Mouse (Mus musculus) mesoderm, embryonic 11.5 days (tissue): ENCODE measurements around the gene Thada.
"Not testable (repeated sequence)": the region's sequence is repeated elsewhere in the genome, so short reads cannot be mapped to it uniquely, and the experiment has no call there.

Experiments used
- DNase-seq: peaks from one replicate; pipeline ENCODE4 v3.0.0-alpha.2; 2012; ENCODE audit warnings: low read depth, low spot score

Gene Thada

GRCm38 (mm10) chr17:84262325-84262979 lies 203.6 kb downstream of the Thada start:
- no peak for DNase-seq

GRCm38 (mm10) chr17:84261010-84261409 lies 205.0 kb downstream of the Thada start:
- DNase-seq = no peak

GRCm38 (mm10) chr17:84260226-84260625 lies 205.8 kb downstream of the Thada start:
- DNase-seq = no peak

- DNase-seq = no peak
These were observed 207.3 kb downstream of the Thada start for GRCm38 (mm10) chr17:84258638-84259261.

- no peak for DNase-seq
These were observed 208.0 kb downstream of the Thada start for GRCm38 (mm10) chr17:84257927-84258532.

- peak; percentile 54 for DNase-seq
These were observed 209.7 kb downstream of the Thada start for GRCm38 (mm10) chr17:84256278-84256819.

- DNase-seq = no peak
These were observed 210.2 kb downstream of the Thada start for GRCm38 (mm10) chr17:84255841-84256240.

GRCm38 (mm10) chr17:84251426-84251825 lies 214.6 kb downstream of the Thada start:
- DNase-seq = no peak

GRCm38 (mm10) chr17:84244182-84244920 lies 221.7 kb downstream of the Thada start:
- no peak for DNase-seq

- DNase-seq = no peak
These were observed 222.2 kb downstream of the Thada start for GRCm38 (mm10) chr17:84243759-84244158.

GRCm38 (mm10) chr17:84241308-84241957 lies 224.6 kb downstream of the Thada start:
- DNase-seq = no peak

- DNase-seq = no peak
These were observed 226.2 kb downstream of the Thada start for GRCm38 (mm10) chr17:84239679-84240292.

- DNase-seq = no peak
These were observed 227.8 kb downstream of the Thada start for GRCm38 (mm10) chr17:84238174-84238573.

- no peak for DNase-seq
These were observed 229.0 kb downstream of the Thada start for GRCm38 (mm10) chr17:84236781-84237557.

- no peak for DNase-seq
These were observed 230.5 kb downstream of the Thada start for GRCm38 (mm10) chr17:84235399-84235928.

GRCm38 (mm10) chr17:84234785-84235184 lies 231.2 kb downstream of the Thada start:
- not testable (repeated sequence) for DNase-seq

GRCm38 (mm10) chr17:84233758-84234157 lies 232.2 kb downstream of the Thada start:
- DNase-seq = no peak

- DNase-seq = no peak
These were observed 234.6 kb downstream of the Thada start for GRCm38 (mm10) chr17:84231361-84231760.

- DNase-seq = no peak
These were observed 237.8 kb downstream of the Thada start for GRCm38 (mm10) chr17:84228223-84228622.

- no peak for DNase-seq
These were observed 239.3 kb downstream of the Thada start for GRCm38 (mm10) chr17:84226681-84227080.
